15 mouse cellular contexts compared by ENCODE assay signal in the genomic region with DNA sequence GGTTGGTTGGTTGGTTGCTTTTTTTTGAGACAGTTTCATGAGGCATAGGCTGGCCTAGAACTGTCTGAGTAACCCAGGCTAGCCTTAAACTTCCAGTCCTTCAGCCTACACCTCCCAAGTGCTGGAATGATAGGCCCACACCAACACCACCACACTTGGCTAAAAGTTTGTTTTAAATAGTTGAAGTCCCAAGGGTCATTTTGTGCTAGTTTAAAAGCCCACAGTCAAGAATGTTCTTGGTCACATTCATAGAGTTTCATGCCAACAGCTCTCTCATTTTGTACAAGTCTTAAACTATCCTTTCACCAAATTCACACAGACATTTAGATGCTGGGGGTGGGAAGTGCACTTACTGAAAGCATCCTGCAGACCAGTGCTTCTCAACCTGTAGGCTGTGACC.
"Had no signal": no experiment of that assay in that cellular context is flagged by ENCODE, and none has a peak within 500 bp of the region (broad histone marks: within the 10 kb centered on the region; RNA-seq: fewer than 3 reads in every experiment).

No protein-coding gene starts in this region.

- H3K4me3 ChIP-seq: limb, embryonic 10.5 days; liver, embryonic 13.5 days; lung, embryonic 15.5 days; midbrain, embryonic 12.5 days; neural tube, embryonic 13.5 days; stomach, embryonic 15.5 days had no signal

- H3K4me1 ChIP-seq: midbrain, embryonic 12.5 days; neural tube, embryonic 13.5 days had no signal

- ATAC-seq: liver, postnatal 0 days; midbrain, embryonic 16.5 days had no signal

- H3K36me3 ChIP-seq: limb, embryonic 10.5 days; liver, embryonic 13.5 days; lung, embryonic 15.5 days; midbrain, embryonic 12.5 days; neural tube, embryonic 13.5 days; stomach, embryonic 15.5 days had no signal

- H3K27ac ChIP-seq: kidney, postnatal 0 days; limb, embryonic 10.5 days; liver, embryonic 13.5 days; lung, embryonic 15.5 days; macrophage; midbrain, embryonic 12.5 days; neural tube, embryonic 13.5 days; stomach, embryonic 15.5 days had no signal

- DNase-seq: kidney, postnatal 36 days; liver, embryonic 13.5 days; liver, postnatal 0 days; lung, postnatal 14 days; retina, postnatal 1 day; right cerebral cortex, postnatal 4 days; thymus, postnatal 36 days had no signal

- H3K4me2 ChIP-seq: liver, embryonic 13.5 days; lung, embryonic 15.5 days; midbrain, embryonic 12.5 days; neural tube, embryonic 13.5 days; stomach, embryonic 15.5 days had no signal

- H3K9me3 ChIP-seq: limb, embryonic 10.5 days; liver, embryonic 13.5 days; lung, embryonic 15.5 days; midbrain, embryonic 12.5 days; neural tube, embryonic 13.5 days; stomach, embryonic 15.5 days had no signal

- H3K27me3 ChIP-seq: liver, embryonic 13.5 days; lung, embryonic 15.5 days; midbrain, embryonic 12.5 days; neural tube, embryonic 13.5 days; stomach, embryonic 15.5 days had no signal

- H3K9ac ChIP-seq: liver, embryonic 13.5 days; liver, postnatal 0 days; lung, embryonic 15.5 days; midbrain, embryonic 12.5 days; neural tube, embryonic 13.5 days; stomach, embryonic 15.5 days had no signal
